Mouse (Mus musculus) heart, adult 2 months (tissue): ENCODE results near the gene Gmppa.

ENCODE experiments used
- CTCF ChIP-seq: fragments of 200-600 bp; IDR thresholded peaks from 2 replicates; pipeline ENCODE4 v1.8.1; 2022; ENCODE audit warnings: antibody characterized with exemption, mild to moderate bottlenecking, moderate library complexity
- EP300 ChIP-seq: fragments of 200-500 bp; IDR thresholded peaks from 2 replicates; pipeline ENCODE4 v1.6.1; 2011; ENCODE audit warnings: low read depth, low read length, control low read depth; ENCODE audit not compliant: insufficient read depth
- POLR2A ChIP-seq: fragments of 200-500 bp; IDR thresholded peaks from 2 replicates; pipeline ENCODE4 v1.6.1; 2011; ENCODE audit warnings: mild to moderate bottlenecking, low read depth, low read length, control low read depth; ENCODE audit not compliant: insufficient read depth

GRCm38 (mm10) chr1:75446656-75447055 is 10.9 kb downstream of the Gmppa start:
- no peak for TF ChIP-seq POLR2A
- TF ChIP-seq EP300, result no peak
- no peak for TF ChIP-seq CTCF
